Mouse (Mus musculus): Measurements from ENCODE around the gene Ms4a8a. TPM values are rescaled to one million over a fixed set of nuclear protein-coding genes. Genes with fewer than 3 reads are reported as not detected.

Gene Ms4a8a
- polyA plus RNA-seq, 1 experiment from 2014 or later = not detected

DNA sequence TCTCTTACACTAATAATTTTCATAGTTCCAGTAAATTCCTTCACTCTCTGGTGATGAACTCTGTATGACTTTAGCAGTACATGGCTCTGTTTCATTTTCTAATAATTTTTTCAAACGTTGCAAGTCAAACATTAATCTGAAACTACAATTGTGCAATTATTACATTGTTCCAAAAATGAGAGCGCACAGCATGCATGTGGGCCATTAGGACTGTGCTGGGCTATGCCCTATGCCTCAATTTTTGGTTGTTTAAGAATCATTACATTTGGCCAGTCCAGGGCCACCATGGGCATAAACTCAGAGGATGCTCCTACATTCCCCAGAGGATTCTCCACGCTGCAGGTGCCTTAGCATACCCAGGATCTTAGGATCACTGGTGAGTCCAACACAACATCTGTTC lies 27.6 kb downstream of the Ms4a8a start:
- H3K4me1 ChIP-seq = no peaks in the 10 kb centered on the region
- no peak overlapping the region for H3K9ac ChIP-seq
- no peak overlapping the region for H3K27ac ChIP-seq
- H3K36me3 ChIP-seq (replicated peaks) = no peaks in the 10 kb centered on the region
- H3K4me3 ChIP-seq = no peak overlapping the region
- H3K9me3 ChIP-seq = no peaks in the 10 kb centered on the region
- ATAC-seq (replicated peaks) = no peak
- H3K27me3 ChIP-seq (replicated peaks) = no peaks in the 10 kb centered on the region
- WGBS = 75% methylated on average over 3 of the region's 3 CpGs
- no peak overlapping the region for H3K4me2 ChIP-seq

- no peaks in the 10 kb centered on the region for H3K4me1 ChIP-seq
- no peak overlapping the region for H3K4me3 ChIP-seq
- no peak for ATAC-seq (replicated peaks)
- no peaks in the 10 kb centered on the region for H3K36me3 ChIP-seq (replicated peaks)
- H3K27ac ChIP-seq = no peak overlapping the region
- no peaks in the 10 kb centered on the region for H3K9me3 ChIP-seq
- no peak overlapping the region for H3K4me2 ChIP-seq
- no peaks in the 10 kb centered on the region for H3K27me3 ChIP-seq (replicated peaks)
- 69% methylated on average over 5 of the region's 5 CpGs for WGBS
- no peak overlapping the region for H3K9ac ChIP-seq
These were observed 28.0 kb downstream of the Ms4a8a start for GRCm38 (mm10) chr19:11052877-11053276.

GRCm38 (mm10) chr19:11050286-11050685 lies 30.6 kb downstream of the Ms4a8a start:
- no peak overlapping the region for H3K4me2 ChIP-seq
- no peaks in the 10 kb centered on the region for H3K9me3 ChIP-seq
- no peaks in the 10 kb centered on the region for H3K4me1 ChIP-seq
- H3K9ac ChIP-seq = no peak overlapping the region
- H3K4me3 ChIP-seq = no peak overlapping the region
- H3K36me3 ChIP-seq (replicated peaks) = no peaks in the 10 kb centered on the region
- WGBS = 88% methylated on average over 2 of the region's 2 CpGs
- no peak overlapping the region for H3K27ac ChIP-seq
- no peaks in the 10 kb centered on the region for H3K27me3 ChIP-seq (replicated peaks)
- no peak for ATAC-seq (replicated peaks)

- Histone ChIP-seq H3K4me3 (no peak overlapping the region), H3K27ac (no peak overlapping the region), H3K4me1 (no peaks in the 10 kb centered on the region), H3K4me2 (no peak overlapping the region), H3K27me3 (replicated peaks) (no peaks in the 10 kb centered on the region), H3K9me3 (no peaks in the 10 kb centered on the region), H3K36me3 (replicated peaks) (no peaks in the 10 kb centered on the region), H3K9ac (no peak overlapping the region)
- no peak for ATAC-seq (replicated peaks)
These were observed 31.5 kb downstream of the Ms4a8a start for GRCm38 (mm10) chr19:11049426-11049825.

DNA sequence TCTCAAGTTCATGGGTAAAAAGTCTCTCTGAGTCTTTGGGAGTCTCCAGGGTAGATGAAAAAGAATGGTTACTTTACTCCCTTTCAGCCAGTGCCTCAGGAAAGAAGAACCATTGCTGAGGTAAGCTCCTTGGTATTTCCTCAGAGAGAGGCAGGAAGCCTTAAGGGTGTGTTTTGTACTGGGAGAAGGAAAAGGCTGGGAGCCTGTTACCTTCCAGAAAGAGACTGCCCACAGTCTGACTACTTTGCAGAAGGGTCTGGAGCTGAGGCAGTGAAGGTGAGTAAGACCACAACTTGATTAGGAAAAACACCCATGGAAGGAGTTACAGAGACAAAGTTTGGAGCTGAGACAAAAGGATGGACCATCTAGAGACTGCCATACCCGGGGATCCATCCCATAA lies 32.4 kb downstream of the Ms4a8a start:
- H3K9ac ChIP-seq = no peak overlapping the region
- WGBS = 79% methylated on average over 1 of the region's 1 CpGs
- no peak overlapping the region for H3K4me2 ChIP-seq
- ATAC-seq (replicated peaks) = no peak
- no peak overlapping the region for H3K27ac ChIP-seq
- H3K4me3 ChIP-seq = no peak overlapping the region
- H3K27me3 ChIP-seq (replicated peaks) = no peaks in the 10 kb centered on the region
- no peaks in the 10 kb centered on the region for H3K36me3 ChIP-seq (replicated peaks)
- no peaks in the 10 kb centered on the region for H3K9me3 ChIP-seq
- H3K4me1 ChIP-seq = no peaks in the 10 kb centered on the region

DNA sequence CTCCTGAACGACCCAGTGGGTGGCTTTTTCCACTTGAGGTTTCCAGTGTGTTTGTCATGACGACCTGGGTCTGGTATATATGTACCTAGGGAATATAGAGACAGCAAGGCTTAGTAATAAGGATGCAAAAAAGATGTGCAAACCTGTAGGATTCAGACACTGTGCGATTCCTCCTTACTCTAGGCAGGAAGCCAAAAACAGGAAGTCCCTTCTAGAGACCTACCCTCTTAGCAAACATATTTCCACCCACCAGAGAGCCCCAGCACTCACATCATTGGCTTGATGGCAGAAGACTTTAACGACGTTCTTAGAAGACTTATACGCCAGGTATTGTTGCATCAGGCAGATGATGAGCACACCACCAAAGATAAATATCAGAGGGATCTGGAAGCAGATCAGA lies 32.9 kb downstream of the Ms4a8a start:
- Histone ChIP-seq H3K27ac (no peak overlapping the region), H3K36me3 (replicated peaks) (no peaks in the 10 kb centered on the region), H3K4me1 (no peaks in the 10 kb centered on the region), H3K9ac (no peak overlapping the region), H3K9me3 (no peaks in the 10 kb centered on the region), H3K4me3 (no peak overlapping the region), H3K27me3 (replicated peaks) (no peaks in the 10 kb centered on the region), H3K4me2 (no peak overlapping the region)
- 81% methylated on average over 6 of the region's 6 CpGs for WGBS
- no peak for ATAC-seq (replicated peaks)

DNA sequence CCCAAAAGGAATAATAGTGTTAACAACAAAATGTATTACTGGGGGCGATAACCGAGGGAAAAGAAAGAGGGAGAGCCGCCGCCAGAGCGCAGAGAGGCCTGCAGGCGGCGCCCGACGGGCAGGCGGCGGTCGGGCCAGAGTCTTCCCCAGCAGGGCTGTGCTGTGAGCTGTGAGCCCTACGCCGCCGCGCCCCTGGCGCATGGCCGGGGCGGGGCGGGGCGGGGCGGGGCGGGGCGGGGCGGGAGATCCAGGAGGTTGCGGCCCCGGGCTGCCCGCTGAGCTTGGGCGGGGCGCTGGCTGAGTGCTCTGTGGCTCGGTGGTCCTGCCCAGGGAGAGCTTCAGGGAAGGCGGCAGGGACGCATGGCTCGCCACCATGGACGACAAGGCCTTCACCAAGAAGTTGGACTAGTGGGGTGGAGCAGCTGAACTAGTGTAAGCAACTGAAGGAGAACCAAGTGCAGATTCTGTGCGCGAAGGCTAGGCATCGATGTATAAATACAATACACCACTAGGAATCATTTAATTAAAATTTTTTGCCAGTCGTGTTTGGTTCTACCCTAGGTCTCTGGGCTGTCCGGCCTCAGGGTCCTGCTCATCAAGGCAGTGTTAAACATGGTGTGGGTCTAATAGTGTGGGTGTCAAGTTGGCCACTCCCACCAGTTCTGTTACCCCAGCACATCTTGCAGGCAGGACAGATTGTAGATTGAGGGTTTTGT lies 35.7 kb downstream of the Ms4a8a start:
- Histone ChIP-seq H3K36me3 (replicated peaks) (no peaks in the 10 kb centered on the region), H3K9ac (peak overlapping the region; percentile 40; the same call in 1 of the 2 replicates), H3K4me1 (no peaks in the 10 kb centered on the region), H3K27me3 (replicated peaks) (no peaks in the 10 kb centered on the region), H3K4me3 (peak overlapping the region; percentile 42), H3K9me3 (no peaks in the 10 kb centered on the region), H3K27ac (no peak overlapping the region), H3K4me2 (peak overlapping the region; percentile 73)
- ATAC-seq (replicated peaks) = peak; percentile 98
- 5% methylated on average over 40 of the region's 40 CpGs for WGBS

GRCm38 (mm10) chr19:11044671-11044995 lies 36.3 kb downstream of the Ms4a8a start:
- H3K9ac ChIP-seq = peak overlapping the region; percentile 40; the same call in 1 of the 2 replicates

DNA sequence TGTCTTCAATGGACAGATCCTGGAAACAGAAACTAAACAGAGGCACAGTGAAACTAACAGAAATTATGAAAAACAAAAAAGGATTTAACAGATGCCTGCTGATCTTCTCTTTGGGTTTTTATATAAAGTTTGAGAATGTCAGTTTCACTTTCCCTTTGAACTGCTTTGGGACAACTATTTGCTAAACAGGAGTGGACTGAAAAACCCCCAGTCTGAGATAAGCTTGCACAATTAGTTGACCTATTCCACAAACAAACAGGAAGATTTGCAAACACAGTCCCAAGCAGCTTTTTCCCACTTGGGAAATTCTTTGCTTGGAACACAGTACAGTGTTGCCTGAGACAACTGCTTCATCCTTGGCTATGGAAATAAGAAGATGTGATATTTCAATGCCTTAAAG lies 43.3 kb downstream of the Ms4a8a start:
- H3K4me2 ChIP-seq = no peak overlapping the region
- no peak for ATAC-seq (replicated peaks)
- H3K27me3 ChIP-seq (replicated peaks) = no peaks in the 10 kb centered on the region

More at GRCm38 (mm10) chr19:11044671-11044995, 36.3 kb downstream of the Ms4a8a start:
- peak overlapping the region; percentile 73 for H3K4me2 ChIP-seq
- no peaks in the 10 kb centered on the region for H3K36me3 ChIP-seq (replicated peaks)
- peak; percentile 91 for ATAC-seq (replicated peaks)
- no peak overlapping the region for H3K27ac ChIP-seq
- no peaks in the 10 kb centered on the region for H3K9me3 ChIP-seq
- WGBS = 21% methylated on average over 5 of the region's 5 CpGs
- H3K27me3 ChIP-seq (replicated peaks) = no peaks in the 10 kb centered on the region
- no peaks in the 10 kb centered on the region for H3K4me1 ChIP-seq
- peak overlapping the region; percentile 42 for H3K4me3 ChIP-seq

GRCm38 (mm10) chr19:11022382-11022781 lies 58.5 kb downstream of the Ms4a8a start:
- no peak for ATAC-seq (replicated peaks)
- Histone ChIP-seq H3K4me1 (no peaks in the 10 kb centered on the region), H3K27ac (no peak overlapping the region), H3K4me3 (no peak overlapping the region), H3K4me2 (no peak overlapping the region), H3K9ac (no peak overlapping the region), H3K27me3 (replicated peaks) (no peaks in the 10 kb centered on the region), H3K9me3 (no peaks in the 10 kb centered on the region), H3K36me3 (replicated peaks) (no peaks in the 10 kb centered on the region)

More for the DNA sequence above, 43.3 kb downstream of the Ms4a8a start:
- Histone ChIP-seq H3K4me1 (no peaks in the 10 kb centered on the region), H3K9ac (no peak overlapping the region), H3K27ac (no peak overlapping the region), H3K9me3 (no peaks in the 10 kb centered on the region), H3K4me3 (no peak overlapping the region), H3K36me3 (replicated peaks) (no peaks in the 10 kb centered on the region)

- no peak within 1 kb of the TSS for H3K9ac ChIP-seq
- no peaks in the 10 kb centered on the region for H3K9me3 ChIP-seq
- H3K36me3 ChIP-seq (replicated peaks) = no peaks in the 10 kb centered on the region
- WGBS = 90% methylated on average over 3 of the region's 3 CpGs
- no peaks in the 10 kb centered on the region for H3K27me3 ChIP-seq (replicated peaks)
- no peak for ATAC-seq (replicated peaks)
- no peak within 1 kb of the TSS for H3K27ac ChIP-seq
- no peak within 1 kb of the TSS for H3K4me2 ChIP-seq
- H3K4me3 ChIP-seq = no peak within 1 kb of the TSS
- no peaks in the 10 kb centered on the region for H3K4me1 ChIP-seq
These were observed 63.0 kb downstream of the Ms4a8a start, which contains the start of gene Ms4a18 for GRCm38 (mm10) chr19:11017891-11018290. TSS of gene Ms4a18 (minus strand) at chr19:11018031.

Data from midbrain, embryonic 15.5 days (tissue).